Mouse (Mus musculus) cerebellum, postnatal 10 days (tissue): ENCODE data around the gene Grwd1.

Experiments
- DNase-seq, 2 experiments: peaks; one replicate each; pipeline ENCODE4 v3.0.0; 2021; ENCODE audit warnings: mixed read lengths in 2 of 2

Grwd1 gene

DNA sequence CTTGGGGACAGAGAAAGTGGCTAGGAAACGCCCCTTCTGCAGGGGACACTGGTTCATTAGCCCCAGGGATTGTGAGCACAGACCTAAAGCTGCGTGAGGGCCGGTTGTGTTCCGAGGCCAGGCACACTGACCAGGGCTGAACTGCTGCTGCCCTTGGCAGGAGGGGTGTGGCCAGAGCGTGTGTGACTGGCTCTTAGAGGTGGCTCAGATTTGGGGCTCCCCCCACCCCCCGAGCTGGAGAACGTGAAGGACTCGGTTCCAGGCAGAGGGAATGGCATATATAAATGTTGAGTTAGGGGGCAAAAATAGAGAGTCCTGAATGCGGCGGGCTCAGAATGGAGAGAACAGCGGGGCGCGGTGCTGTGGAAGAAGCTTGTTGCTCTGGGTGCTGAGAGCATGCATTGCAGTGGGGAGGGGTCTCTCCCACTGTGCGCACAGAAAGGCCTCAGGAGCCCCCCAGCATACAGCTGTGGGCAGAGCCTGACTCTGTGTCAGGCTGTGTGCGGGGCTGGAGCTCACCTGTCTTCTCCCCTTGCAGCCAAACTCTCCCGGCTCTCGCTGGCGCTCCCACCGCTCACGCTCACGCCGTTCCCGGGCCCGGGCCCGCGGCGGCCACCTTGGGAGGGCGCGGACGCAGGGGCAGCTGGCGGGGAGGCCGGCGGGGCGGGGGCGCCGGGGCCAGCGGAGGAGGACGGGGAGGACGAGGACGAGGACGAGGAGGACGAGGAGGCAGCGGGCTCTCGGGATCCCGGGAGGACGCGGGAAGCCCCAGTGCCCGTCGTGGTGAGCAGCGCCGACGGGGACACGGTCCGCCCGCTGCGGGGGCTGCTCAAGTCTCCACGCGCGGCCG, 32.9 kb downstream of the Grwd1 start:
- peak in 1 of 2 experiments; percentile 40 for DNase-seq

DNA sequence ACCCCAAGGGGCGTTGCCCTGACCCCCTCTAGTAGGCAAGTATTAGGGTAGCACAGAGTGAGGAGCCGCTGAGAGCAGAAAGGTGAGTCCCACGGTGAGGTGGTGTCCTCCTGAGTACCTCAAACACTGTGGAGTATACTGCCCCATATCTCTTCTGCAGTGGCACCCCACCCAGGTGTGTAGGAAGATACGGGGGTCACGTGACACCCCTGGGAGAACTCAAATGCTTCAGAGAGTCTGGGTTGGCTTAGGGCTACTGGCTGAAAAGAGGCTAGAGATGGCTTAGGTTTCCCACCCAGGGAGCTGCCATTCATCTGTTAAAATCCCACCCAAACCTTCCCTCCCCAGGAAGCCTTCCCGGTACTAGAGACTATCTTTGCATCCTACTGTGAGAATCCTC, 33.8 kb downstream of the Grwd1 start:
- DNase-seq: no peak

DNA sequence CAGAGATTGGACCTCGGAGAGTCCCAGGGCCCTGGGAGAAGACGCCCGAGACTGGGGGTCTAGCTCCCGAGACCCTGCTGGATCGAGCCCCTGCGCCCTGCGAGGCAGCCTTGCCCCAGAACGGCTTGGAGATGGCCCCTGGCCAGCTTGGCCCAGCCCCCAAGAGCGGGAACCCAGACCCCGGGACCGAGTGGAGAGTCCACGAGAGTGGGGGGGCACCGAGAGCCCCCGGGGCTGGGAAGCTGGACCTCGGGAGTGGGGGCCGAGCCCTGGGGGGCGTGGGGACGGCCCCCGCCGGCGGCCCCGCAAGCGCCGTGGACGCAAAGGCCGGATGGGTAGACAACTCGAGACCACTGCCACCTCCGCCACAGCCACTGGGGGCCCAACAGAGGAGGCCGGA, 35.8 kb downstream of the Grwd1 start:
- peak in 1 of 2 experiments; percentile 41 for DNase-seq

DNA sequence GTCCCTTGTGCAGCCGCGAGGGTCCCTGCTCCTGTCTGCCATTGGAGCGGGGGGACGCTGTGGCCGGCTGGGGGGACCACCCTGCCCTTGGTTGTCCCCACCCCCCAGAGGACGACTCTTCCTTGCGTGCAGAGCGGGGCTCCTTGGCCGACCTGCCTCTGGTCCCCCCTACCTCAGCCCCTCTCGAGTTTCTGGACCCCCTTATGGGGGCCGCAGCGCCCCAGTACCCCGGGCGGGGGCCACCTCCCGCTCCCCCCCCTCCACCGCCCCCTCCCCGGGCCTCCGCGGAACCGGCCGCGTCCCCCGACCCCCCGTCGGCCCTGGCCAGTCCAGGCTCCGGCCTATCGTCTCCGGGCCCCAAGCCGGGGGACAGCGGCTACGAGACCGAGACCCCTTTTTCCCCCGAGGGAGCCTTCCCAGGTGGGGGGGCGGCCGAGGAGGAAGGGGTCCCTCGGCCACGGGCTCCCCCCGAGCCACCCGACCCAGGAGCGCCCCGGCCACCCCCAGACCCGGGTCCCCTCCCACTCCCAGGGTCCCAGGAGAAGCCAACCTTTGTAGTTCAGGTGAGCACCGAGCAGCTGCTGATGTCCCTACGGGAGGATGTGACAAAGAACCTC, 36.7 kb downstream of the Grwd1 start:
- no peak for DNase-seq

DNA sequence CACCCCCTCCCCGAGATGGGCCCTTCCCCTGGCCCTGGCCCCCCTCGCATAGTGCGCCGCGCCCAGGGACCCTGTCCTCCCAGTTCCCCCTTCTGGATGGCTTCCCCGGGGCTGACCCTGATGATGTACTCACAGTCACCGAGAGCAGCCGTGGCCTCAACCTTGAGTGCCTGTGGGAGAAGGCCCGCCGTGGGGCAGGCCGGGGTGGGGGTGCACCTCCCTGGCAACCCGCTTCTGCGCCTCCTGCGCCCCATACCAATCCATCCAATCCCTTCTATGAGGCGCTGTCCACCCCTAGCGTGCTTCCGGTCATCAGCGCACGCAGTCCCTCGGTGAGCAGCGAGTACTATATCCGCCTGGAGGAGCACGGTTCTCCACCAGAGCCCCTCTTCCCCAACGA, 37.5 kb downstream of the Grwd1 start:
- peak in 1 of 2 experiments; percentile 11 for DNase-seq

DNA sequence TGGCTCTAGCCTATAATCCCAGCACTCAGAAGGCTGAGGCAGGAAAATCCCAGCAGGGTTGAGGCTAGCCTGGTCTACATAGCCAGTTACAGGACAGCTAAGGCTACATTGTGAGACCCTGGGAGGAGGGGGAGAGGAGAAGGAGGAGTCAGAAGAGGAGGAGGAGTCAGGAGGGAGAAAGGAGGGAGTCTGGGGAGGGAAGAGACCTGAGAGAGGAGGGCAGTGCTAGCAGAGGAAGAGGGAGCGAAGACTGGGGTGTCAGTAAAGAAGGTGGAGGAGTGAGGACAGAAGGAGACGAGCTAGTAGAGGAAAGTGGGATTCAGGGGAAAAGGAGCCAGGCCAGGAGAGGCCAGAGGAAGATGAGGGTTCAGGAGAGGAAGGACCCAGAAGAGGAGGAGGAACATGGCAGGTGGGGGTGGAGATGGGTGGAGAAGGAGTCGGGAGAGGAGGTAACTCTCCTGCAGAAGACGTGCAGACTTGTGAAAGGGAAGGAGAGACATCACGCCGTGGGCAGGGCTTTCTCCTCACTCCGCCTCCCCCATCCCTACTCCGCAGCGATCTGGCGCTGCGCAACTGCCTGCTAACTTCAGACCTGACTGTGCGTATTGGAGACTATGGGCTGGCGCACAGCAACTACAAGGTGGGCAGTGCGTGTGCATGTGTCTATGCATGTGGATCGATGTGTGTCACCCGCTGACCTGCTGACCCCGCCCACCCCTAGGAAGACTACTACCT, 38.8 kb downstream of the Grwd1 start:
- DNase-seq: peak in 1 of 2 experiments; percentile 5

DNA sequence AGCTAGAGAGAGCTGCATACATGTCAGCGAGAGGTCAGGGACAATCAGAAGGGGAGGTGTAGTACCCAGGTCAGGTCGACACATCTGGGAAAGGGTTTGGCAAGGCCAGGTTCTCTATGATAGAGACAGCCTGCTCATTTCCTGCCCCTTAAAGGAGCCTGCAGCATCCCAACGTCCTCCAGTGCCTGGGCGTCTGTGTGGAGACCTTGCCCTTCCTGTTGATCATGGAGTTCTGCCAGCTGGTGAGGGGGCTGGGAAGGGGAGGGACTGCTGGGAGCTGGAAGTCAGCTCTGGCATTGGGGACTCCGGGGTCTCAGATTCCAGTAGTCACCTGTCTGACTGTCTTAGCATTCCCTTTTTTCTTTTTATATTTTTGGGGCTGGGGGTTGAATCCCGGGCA, 40.0 kb downstream of the Grwd1 start:
- DNase-seq: peak in 1 of 2 experiments; percentile 26

DNA sequence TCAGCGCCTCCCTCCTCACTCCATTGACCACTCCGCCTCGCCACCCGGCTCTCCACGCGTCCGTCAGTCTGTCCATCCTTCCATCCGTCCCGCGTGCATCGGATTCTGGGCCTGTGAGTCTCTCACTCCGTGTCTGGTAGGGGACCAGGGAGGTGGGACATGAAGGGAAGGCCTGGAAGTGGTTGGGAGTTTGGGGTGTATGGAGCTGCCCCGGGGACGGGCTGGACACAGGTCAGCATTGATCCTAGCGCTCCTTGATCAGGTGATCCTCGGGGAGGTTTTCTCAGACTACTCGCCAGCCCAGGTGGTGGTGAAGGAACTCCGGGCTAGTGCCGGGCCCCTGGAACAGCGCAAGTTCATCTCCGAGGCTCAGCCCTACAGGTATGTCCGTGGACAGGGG, 43.1 kb downstream of the Grwd1 start:
- DNase-seq: peak in 1 of 2 experiments; percentile 37

DNA sequence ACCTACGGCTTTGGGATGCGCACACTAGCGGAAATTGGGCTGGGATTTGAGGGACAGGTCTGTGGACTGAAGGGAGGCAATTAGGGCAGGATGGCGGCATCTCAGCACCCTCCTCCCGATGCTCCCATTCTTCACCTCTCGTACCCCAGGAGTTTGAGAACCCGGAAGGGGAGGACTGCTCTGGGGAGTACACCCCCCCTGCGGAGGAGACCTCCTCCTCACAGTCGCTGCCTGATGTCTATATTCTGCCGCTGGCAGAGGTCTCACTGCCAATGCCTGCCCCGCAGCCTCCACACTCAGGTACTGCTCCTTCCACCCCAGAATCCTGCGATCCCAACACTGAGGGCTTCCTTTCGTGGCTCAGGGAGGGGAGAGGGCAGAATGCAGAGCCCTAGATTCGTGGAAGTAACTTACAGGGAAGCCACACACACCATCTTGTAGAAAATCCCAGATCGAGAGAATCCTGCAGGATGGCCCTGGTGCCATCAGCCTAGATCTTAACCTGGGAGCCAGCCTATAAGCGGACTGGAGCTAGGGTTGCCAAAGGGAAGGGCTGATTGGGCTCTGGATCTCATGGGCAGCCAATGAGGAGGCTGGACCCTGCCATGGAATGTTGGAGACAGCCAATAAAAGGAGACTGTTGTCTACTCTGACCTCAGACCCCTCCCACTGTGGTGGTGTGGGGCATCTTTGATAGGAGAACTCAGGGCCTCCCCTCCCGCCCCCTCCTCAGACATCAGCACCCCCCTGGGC, 43.9 kb downstream of the Grwd1 start:
- peak; percentile 76 to 77 for DNase-seq

DNA sequence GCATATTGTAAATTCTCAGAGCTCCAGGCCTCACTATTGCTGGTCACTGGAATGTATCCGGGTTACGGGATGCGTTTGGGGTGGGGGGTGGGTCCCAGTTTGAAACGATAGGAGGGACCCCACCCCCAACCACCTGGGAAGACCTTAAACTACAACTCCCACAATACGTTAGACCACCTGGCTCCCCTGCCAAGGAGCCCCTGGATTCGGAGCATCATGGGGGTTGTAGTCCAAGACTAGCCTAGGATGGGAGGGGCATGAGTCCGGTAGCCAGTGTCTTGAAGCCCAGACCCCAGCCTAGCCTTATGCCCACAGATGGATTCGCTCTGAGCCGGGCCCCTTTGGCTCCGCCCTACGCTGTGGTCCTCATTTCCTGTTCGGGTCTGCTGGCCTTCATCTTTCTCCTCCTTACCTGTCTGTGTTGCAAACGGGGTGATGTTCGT, 44.6 kb downstream of the Grwd1 start:
- peak; percentile 92 to 93 for DNase-seq

DNA sequence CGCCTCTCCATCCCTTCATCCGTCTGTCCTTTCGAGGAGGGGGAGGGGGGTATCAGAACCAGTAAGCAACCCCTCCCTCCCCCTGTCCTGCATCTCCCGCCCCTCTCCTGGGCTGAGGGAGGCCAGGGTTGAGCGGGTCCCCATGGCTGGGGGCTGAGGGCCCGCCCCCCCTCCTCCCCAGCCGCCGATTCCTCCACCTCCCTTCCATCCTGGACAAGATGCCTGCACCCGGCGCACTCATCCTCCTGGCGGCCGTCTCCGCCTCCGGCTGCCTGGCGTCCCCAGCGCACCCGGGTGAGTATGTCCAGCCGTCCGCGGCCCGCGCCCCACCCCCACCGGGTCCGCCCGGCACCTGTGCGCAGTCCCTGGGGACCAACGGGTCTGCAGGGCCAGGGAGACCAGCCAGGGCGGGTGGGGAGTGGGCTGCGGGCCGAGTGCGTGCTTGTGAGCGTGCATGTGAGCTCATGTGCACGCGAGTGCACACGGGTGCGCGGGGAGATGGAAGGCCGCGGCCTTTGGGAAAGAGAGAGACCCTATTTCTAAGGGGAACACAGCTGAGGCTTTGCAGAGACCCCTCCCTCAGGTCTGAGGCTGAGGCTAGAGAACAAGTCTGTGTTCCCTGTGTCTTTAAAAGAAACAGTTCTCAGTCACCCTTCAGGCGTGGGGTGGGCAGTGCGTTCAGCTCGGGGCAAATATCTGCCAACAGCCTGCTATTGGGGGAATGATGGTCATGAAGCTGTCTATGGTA, 45.2 kb downstream of the Grwd1 start:
- peak; percentile 89 to 91 for DNase-seq

DNA sequence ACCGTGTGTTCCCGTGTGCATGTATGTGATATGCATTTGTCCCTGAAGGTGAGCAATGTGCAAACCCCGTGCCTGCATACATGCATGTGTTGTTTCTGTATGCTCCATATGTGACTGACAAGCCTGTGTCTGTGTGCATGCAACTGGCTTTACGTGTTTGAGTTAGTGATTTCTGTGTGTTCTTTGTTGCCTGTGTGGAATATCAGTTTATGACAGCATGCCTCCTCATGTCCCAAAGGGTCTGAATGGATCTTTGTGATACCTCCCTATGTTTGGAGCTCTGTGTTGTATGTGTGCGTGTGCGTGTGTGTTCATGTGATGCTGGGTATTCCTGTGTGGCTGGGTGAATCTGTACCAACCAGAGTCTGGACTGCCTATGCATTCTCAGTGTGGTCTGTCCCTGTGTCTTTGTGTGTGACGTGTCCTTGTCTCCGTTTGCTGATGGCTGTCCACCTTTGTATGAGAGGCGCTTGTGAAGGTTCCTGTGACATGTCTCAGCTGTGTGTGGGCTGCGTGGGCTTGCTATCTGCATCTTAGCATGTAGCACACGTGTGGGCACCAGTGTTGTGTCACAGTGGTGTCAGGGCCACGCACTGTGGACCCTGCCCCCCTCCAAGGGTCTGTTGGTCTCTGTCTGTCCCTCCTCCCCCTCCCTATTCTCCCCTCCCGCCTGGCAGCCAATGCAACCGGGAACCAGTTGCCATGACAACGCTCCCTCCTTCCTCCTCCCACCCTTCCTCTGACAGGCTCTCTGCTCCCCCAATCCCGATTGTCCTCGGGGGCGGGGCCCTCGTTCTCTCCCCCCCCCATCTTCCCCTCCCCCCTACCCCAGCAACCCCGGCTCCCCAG, 46.0 kb downstream of the Grwd1 start, which contains the start of gene Sult2b1:
Sult2b1 (minus strand) TSS at position 146 of the 849 bp plus-strand sequence.
- DNase-seq: peak; percentile 99

DNA sequence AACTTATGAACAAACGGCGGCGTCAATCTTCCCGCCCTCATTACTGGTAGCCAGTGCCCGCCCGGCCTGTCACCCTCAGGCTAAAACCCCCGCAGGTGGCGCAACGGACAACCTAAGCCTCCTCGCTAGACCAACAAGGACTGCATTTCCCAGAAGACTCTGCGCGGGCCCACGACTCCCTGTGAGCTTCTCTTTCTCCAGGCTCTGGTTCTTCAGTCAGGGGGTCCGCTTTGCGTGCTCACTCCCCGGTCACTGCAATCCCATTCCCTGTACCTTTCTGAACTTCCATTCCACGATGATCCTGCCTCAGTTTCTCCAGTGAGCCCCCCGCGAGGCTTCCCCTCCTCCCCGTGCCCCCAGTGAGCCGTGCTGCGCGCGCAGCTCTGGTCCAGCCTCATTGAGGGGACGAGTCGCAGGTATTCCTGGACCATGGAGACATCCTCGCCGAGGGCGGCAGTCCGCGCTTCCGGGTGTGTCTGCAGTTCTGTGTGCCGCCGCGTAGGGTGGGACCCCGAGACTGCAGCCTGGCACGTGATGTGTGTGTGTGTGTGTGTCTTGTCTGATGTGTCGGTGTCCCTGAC, 47.1 kb downstream of the Grwd1 start, which contains the start of gene Lmtk3:
Lmtk3 (plus strand) TSS at position 228 of the 581 bp plus-strand sequence.
- DNase-seq: peak; percentile 90 to 92

DNA sequence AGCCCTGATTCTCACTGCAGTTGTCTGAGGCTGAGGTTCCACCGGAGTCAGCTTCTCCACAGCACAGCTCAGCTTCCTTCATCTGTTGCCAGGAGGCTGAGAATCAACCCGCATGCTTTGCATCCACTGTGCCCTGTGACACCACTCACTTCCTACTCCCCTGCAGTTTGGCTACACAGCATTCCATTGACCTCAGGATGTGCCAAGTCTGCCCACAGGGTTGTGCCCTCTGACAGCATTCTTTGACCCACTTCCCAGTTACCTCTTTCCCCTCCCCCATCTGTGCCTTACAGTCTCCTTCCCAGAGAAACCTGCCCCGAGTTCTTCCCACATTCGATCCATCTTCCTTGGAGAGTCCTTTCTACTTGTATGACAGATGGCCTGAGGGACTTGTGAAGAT, 48.5 kb downstream of the Grwd1 start:
- no peak for DNase-seq

DNA sequence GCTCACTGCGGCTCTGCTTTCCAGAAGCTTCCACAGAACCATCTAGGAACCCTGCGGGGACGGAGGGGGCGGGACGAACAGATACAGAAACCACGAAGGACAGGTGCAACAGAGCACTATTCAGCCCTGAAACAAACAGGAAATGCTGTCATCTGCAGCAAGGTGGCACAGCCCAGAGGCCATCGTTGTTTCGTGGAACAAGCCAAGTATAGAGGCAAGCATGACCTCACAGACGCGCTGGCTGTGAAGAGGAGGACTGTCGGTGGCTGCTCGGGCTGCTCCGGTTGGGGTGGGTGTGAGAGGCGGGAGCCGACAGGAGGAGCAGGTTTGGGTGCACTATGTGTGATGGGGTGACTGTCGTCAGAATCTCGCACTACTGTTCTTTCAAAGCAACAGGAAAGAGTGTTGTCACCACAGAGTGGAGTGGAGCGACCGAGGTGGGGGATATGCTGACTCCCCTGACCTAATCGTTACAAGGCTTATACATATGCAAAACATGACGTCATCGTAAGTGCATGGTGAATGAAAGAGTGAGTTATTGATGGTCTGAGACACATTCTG, 51.6 kb downstream of the Grwd1 start:
- DNase-seq: no peak

DNA sequence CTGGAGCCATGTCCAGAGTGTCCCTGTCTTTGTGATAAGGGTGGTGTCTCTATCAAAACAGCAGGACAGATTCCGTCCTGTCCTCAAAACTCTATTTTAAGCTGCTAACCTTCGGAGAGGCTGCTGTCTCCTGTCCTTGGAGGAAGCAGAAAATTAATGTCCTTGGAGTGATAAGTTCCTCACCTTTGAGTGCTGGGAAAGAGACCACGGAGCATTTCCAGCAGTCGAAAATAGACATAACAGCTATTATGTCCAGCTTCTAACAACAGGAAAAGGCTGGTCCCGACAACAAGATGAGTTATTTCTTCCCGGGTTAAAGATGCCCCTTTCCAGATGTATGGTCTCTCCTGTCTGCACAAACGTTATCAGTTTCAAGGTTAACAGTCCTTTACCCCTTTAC, 55.5 kb downstream of the Grwd1 start:
- no peak for DNase-seq
